ENCODE assay signal across 9 mouse cellular contexts in genomic region chr11:118908431-118908980, GRCm38 (mm10). TPM values are rescaled to one million over a fixed set of nuclear protein-coding genes. Genes with fewer than 3 reads are reported as not detected.
A peak's percentile ranks its signal among the peaks of the same experiment; 100 is the strongest.
DNase-seq lines count a peak whose midpoint lies in the region; ATAC-seq and TF ChIP-seq lines count a peak whose summit lies in the region.
"Had no signal": no experiment of that assay in that cellular context is flagged by ENCODE, and none has a peak within 500 bp of the region (broad histone marks: within the 10 kb centered on the region; RNA-seq: fewer than 3 reads in every experiment).

No protein-coding gene starts in this region.

- no peaks in the 10 kb centered on the region; the same call in 1 of the 2 replicates for H3K4me1 ChIP-seq in heart, postnatal 0 days (ENCODE audit: control insufficient read depth, insufficient read depth)
- H3K4me1 ChIP-seq in forebrain, embryonic 14.5 days (ENCODE audit: control insufficient read depth, insufficient read depth, low read length) = peaks cover 16% of the 10 kb centered on the region
- peaks cover 64% of the 10 kb centered on the region for H3K4me1 ChIP-seq in midbrain, embryonic 13.5 days (replicated peaks)

- no peak overlapping the region for H3K27ac ChIP-seq in heart, postnatal 0 days (ENCODE audit: low read depth)
- peak overlapping the region; percentile 93 for H3K27ac ChIP-seq in forebrain, embryonic 14.5 days (ENCODE audit: low read depth, low read length)
- H3K27ac ChIP-seq in midbrain, embryonic 13.5 days = peak overlapping the region; percentile 95

- TF ChIP-seq POLR2A in brain, embryonic 14.5 days (IDR thresholded peaks at IDR 0.05; ENCODE audit: borderline replicate concordance, extremely low read depth, insufficient read depth, insufficient read length, poor library complexity, severe bottlenecking) = no peak

- no peak for TF ChIP-seq CTCF in heart, postnatal 0 days (IDR thresholded peaks at IDR 0.05; ENCODE audit: low read depth)
- TF ChIP-seq CTCF in brain, embryonic 14.5 days (IDR thresholded peaks at IDR 0.05; ENCODE audit: borderline replicate concordance, extremely low read depth, insufficient read depth, insufficient read length) = no peak

- ATAC-seq in heart, postnatal 0 days (ENCODE audit: insufficient read depth, low read depth) = no peak
- ATAC-seq in forebrain, embryonic 14.5 days = peak; percentile 49
- ATAC-seq in midbrain, embryonic 13.5 days = peak; percentile 38

- WGBS in heart, postnatal 0 days = under 1% methylated on average over 46 of the region's 52 CpGs
- under 1% methylated on average over 46 of the region's 52 CpGs for WGBS in forebrain, embryonic 14.5 days
- WGBS in midbrain, embryonic 13.5 days = under 1% methylated on average over 52 of the region's 52 CpGs

- H3K27me3 ChIP-seq in heart, postnatal 0 days (ENCODE audit: control insufficient read depth, insufficient read depth, low read length) = peaks cover 65% of the 10 kb centered on the region
- H3K27me3 ChIP-seq in forebrain, embryonic 14.5 days (replicated peaks; ENCODE audit: control insufficient read depth, insufficient read depth, low read length) = peaks cover 14% of the 10 kb centered on the region; the same call in 1 of the 2 replicates
- peaks cover 26% of the 10 kb centered on the region for H3K27me3 ChIP-seq in midbrain, embryonic 13.5 days

- H3K36me3 ChIP-seq in heart, postnatal 0 days (replicated peaks; ENCODE audit: control insufficient read depth, insufficient read depth, low read length) = no peaks in the 10 kb centered on the region
- H3K36me3 ChIP-seq in forebrain, embryonic 14.5 days (ENCODE audit: control insufficient read depth, insufficient read depth, low read length) = no peaks in the 10 kb centered on the region
- H3K36me3 ChIP-seq in midbrain, embryonic 13.5 days = no peaks in the 10 kb centered on the region

- TF ChIP-seq EP300 in heart, postnatal 0 days (IDR thresholded peaks at IDR 0.05; ENCODE audit: low read depth) = no peak

- no peak overlapping the region for H3K9ac ChIP-seq in heart, postnatal 0 days (replicated peaks; ENCODE audit: low read depth, low read length)
- H3K9ac ChIP-seq in forebrain, embryonic 14.5 days (ENCODE audit: low read length) = peak overlapping the region; percentile 89
- peak overlapping the region; percentile 87 for H3K9ac ChIP-seq in midbrain, embryonic 13.5 days (replicated peaks)

- no peaks in the 10 kb centered on the region for H3K9me3 ChIP-seq in heart, postnatal 0 days (replicated peaks; ENCODE audit: control insufficient read depth, low read length)
- no peaks in the 10 kb centered on the region for H3K9me3 ChIP-seq in forebrain, embryonic 14.5 days (replicated peaks; ENCODE audit: control insufficient read depth, low read length)
- no peaks in the 10 kb centered on the region for H3K9me3 ChIP-seq in midbrain, embryonic 13.5 days

- no peak for DNase-seq in heart, postnatal 0 days (ENCODE audit: low spot score)
- DNase-seq in heart, postnatal 4 days = no peak
- DNase-seq in brain, embryonic 14.5 days (ENCODE audit: low read depth) = peak; percentile 47
- peak; percentile 47 for DNase-seq in forebrain, embryonic 14.5 days (ENCODE audit: low spot score)
- DNase-seq in thymus, postnatal 0 days (ENCODE audit: low spot score) = no peak
- DNase-seq in ovary, postnatal 36 days (ENCODE audit: low spot score) = no peak
- DNase-seq in thymus, postnatal 10 days (ENCODE audit: low spot score in 2 of 2) = no peak

- H3K4me3 ChIP-seq in heart, postnatal 0 days (ENCODE audit: low read depth, low read length) = peak overlapping the region; percentile 43
- peak overlapping the region; percentile 79 for H3K4me3 ChIP-seq in forebrain, embryonic 14.5 days (ENCODE audit: low read depth, low read length)
- H3K4me3 ChIP-seq in midbrain, embryonic 13.5 days (replicated peaks) = peak overlapping the region; percentile 80

- peak overlapping the region; percentile 58 for H3K4me2 ChIP-seq in heart, postnatal 0 days (ENCODE audit: low read depth, low read length)
- H3K4me2 ChIP-seq in forebrain, embryonic 14.5 days (ENCODE audit: low read length) = peak overlapping the region; percentile 92
- peak overlapping the region; percentile 90 for H3K4me2 ChIP-seq in midbrain, embryonic 13.5 days (replicated peaks)

RNA-seq across cellular contexts. Expression of gene Rbfox3, which starts 2.9 kb away (rescaled TPM):
- total RNA-seq in heart, postnatal 0 days (2014; rRNA removed; ENCODE audit: low replicate concordance) = 1.2 TPM in 1 of 2 replicates, not detected in the other
- polyA plus RNA-seq in heart, postnatal 0 days (2015; fragmentation: Nextera tagmentation; extraction: Ambion mirVana) = 0.08 TPM in 2 replicates
- total RNA-seq in heart, postnatal 4 days (2021) = under 1 TPM; 0.09 to 0.12 TPM
- polyA plus RNA-seq in brain, embryonic 14.5 days (2012; rRNA removed) = 19.7 and 37.6 TPM in 2 replicates
- polyA plus RNA-seq in forebrain, embryonic 14.5 days (2014; fragmentation: Nextera tagmentation; extraction: Ambion mirVana) = 28.2 and 32.3 TPM in 2 replicates
- 28.2 and 29.9 TPM in 2 replicates for polyA plus RNA-seq in midbrain, embryonic 13.5 days (2015; fragmentation: Nextera tagmentation; extraction: Ambion mirVana)
- 0.26 and 0.28 TPM in 2 replicates for polyA plus RNA-seq in thymus, postnatal 0 days (2015; fragmentation: Nextera tagmentation; extraction: Ambion mirVana)
- total RNA-seq: MEL had no signal

Comparison
In these comparisons a context has a peak if more than half of its experiments do, and no peak if none do; other contexts are left out.
1. DNase-seq: peak in brain, embryonic 14.5 days (single experiment) and forebrain, embryonic 14.5 days (single experiment); none in heart, postnatal 0 days (single experiment), heart, postnatal 4 days (single experiment), thymus, postnatal 0 days (single experiment), ovary, postnatal 36 days (single experiment) and thymus, postnatal 10 days (0 of 2).
2. RNA of gene Rbfox3, which starts 2.9 kb away (polyA plus RNA-seq): 19.7 to 37.6 TPM in brain, embryonic 14.5 days, 28.2 to 29.9 TPM in midbrain, embryonic 13.5 days and 28.2 to 32.3 TPM in forebrain, embryonic 14.5 days; 0.26 to 0.28 TPM in thymus, postnatal 0 days and 0.08 TPM in heart, postnatal 0 days; every median in the first group is over 10 times any median in the second.
3. Peak in every context shown above with its lines, with median percentiles within 50 percentile points of each other: H3K4me2 ChIP-seq and H3K4me3 ChIP-seq.